Mouse (Mus musculus) brain, embryonic 14.5 days (tissue): ENCODE measurements around the gene Ccdc22.

ENCODE experiments used
- CTCF ChIP-seq: fragments of 200-500 bp; IDR thresholded peaks from 2 replicates; pipeline ENCODE4 v1.5.1; 2012; ENCODE audit warnings: inconsistent platforms, mild to moderate bottlenecking, moderate library complexity, borderline replicate concordance; ENCODE audit not compliant: insufficient read depth, insufficient read length; ENCODE audit errors: extremely low read depth
- POLR2A ChIP-seq: fragments of 200-500 bp; IDR thresholded peaks from 2 replicates; pipeline ENCODE4 v1.6.1; 2012; ENCODE audit warnings: mild to moderate bottlenecking, inconsistent platforms, borderline replicate concordance; ENCODE audit not compliant: poor library complexity, insufficient read depth, insufficient read length, severe bottlenecking; ENCODE audit errors: extremely low read depth

GRCm38 (mm10) chrX:7563076-7563475 is 42.2 kb downstream of the Ccdc22 start:
- TF ChIP-seq CTCF (no peak), POLR2A (no peak)
